Mouse (Mus musculus): ENCODE measurements around the gene Sim2.

GRCm38 (mm10) chr16:94173361-94173760 lies 88.6 kb downstream of the Sim2 start:
- TF ChIP-seq EP300 (IDR thresholded peaks at IDR 0.05; ENCODE audit: low read depth) = no peak
- TF ChIP-seq CTCF (IDR thresholded peaks at IDR 0.05; ENCODE audit: low read depth) = no peak

Data from liver, postnatal 0 days (tissue).